Mouse (Mus musculus) hindbrain, postnatal 0 days (tissue): ENCODE data around the gene Ntrk1. TPM values are rescaled to one million over a fixed set of nuclear protein-coding genes. Genes with fewer than 3 reads are reported as not detected.

Experiments used
- ATAC-seq: fragments of 200-750 bp; cut with Nextera tagmentation; 2 replicates; pipeline ENCODE4 v1.8.0; 2017; ENCODE audit warnings: mild to moderate bottlenecking, moderate TSS enrichment, moderate library complexity
- DNase-seq: peaks from one replicate; pipeline ENCODE4 v3.0.0-alpha.2; 2015; ENCODE audit warnings: low spot score
- H3K27ac ChIP-seq: fragments of 300-500 bp; sonication (generic); 2 replicates; pipeline ENCODE4 v1.5.1; 2014; ENCODE audit warnings: mild to moderate bottlenecking
- H3K27me3 ChIP-seq: fragments of 300-500 bp; sonication (generic); 2 replicates; pipeline ENCODE4 v1.6.1; 2014; ENCODE audit warnings: low read length, mixed read lengths; ENCODE audit not compliant: insufficient read depth
- H3K36me3 ChIP-seq: fragments of 300-500 bp; sonication (generic); 2 replicates; pipeline ENCODE4 v1.6.1; 2014; ENCODE audit warnings: low read length, mixed read lengths; ENCODE audit not compliant: insufficient read depth
- H3K4me1 ChIP-seq: fragments of 300-500 bp; sonication (generic); 2 replicates; pipeline ENCODE4 v1.6.1; 2014; ENCODE audit warnings: antibody characterized with exemption, low read length, mixed read lengths; ENCODE audit not compliant: insufficient read depth
- H3K4me2 ChIP-seq: fragments of 300-500 bp; sonication (generic); 2 replicates; pipeline ENCODE4 v1.6.1; 2014; ENCODE audit warnings: low read depth, mild to moderate bottlenecking, low read length, moderate library complexity, mixed read lengths
- H3K4me3 ChIP-seq: fragments of 300-500 bp; sonication (generic); 2 replicates; pipeline ENCODE4 v1.5.1; 2014; ENCODE audit warnings: low read length
- H3K9ac ChIP-seq: fragments of 300-500 bp; sonication (generic); replicated peaks from 2 replicates; pipeline ENCODE4 v1.6.1; 2014; ENCODE audit warnings: mild to moderate bottlenecking, low read length, moderate library complexity, mixed read lengths
- H3K9me3 ChIP-seq: fragments of 300-500 bp; sonication (generic); 2 replicates; pipeline ENCODE4 v1.6.1; 2016; ENCODE audit warnings: low read length, mixed read lengths
- CTCF ChIP-seq: IDR thresholded peaks from 2 replicates; pipeline ENCODE4 v1.5.1; 2016; ENCODE audit warnings: antibody characterized with exemption, control low read depth, low read depth
- WGBS: fragments of 180-500 bp; shearing (Covaris S2); extraction: QIAGEN DNeasy Blood & Tissue Kit; methylation state at CpG from one replicate; pipeline ENCODE4 v1.1.7; 2014; 5-methylcytosine and 5-hydroxymethylcytosine counted together
- polyA plus RNA-seq: library from polyadenylated mRNA; unstranded; fragments of >200 nt; fragmentation: Nextera tagmentation; extraction: Ambion mirVana; gene quantifications from 2 replicates; pipeline ENCODE4 v1.2.1, GENCODE M21; 2015
- total RNA-seq: library from RNA; depleted of rRNA; stranded (reverse); fragments of >200 nt; gene quantifications from 2 replicates; pipeline ENCODE4 v1.2.3, GENCODE M21; 2014

Ntrk1 gene
- total and polyA plus RNA-seq, 2 experiments from 2014 or later, result 4.8 to 5.2 TPM

DNA sequence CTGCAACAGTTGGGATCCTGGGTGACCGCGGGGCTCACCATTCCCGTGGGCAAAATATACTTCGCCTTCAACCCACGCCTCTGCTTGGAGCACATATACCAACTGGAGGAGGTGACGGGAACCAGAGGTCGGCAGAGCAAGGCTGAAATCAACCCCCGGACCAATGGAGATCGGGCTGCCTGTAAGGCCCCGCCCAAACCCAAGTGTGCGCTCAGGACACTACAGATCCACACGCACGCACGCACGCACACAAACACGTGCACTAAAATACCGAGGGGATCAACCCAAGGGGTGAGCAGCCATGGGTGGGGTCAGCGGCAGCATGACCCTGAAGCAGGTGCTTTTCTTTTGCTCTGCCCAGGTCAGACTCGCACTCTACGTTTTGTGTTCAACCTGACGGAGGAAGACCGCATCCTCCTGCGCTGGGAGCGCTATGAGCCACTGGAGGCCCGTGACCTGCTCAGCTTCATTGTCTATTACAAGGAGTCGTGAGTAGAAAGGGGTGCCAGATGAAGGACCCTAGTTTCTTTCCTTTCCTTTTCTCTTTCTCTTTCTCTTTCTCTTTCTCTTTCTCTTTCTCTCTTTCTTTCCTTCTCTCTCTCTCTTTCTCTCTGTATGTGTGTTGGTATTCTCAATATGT, 9.2 kb upstream of the Ntrk1 start:
- Histone ChIP-seq H3K27me3 (peaks cover 15% of the 10 kb centered on the region), H3K27ac (no peak overlapping the region), H3K9me3 (no peaks in the 10 kb centered on the region), H3K9ac (no peak overlapping the region), H3K36me3 (no peaks in the 10 kb centered on the region), H3K4me3 (peak overlapping the region; percentile 17), H3K4me2 (peak overlapping the region; percentile 50), H3K4me1 (0 out of 2 replicates have a peak, but pooled peaks cover 9% of the 10 kb centered on the region)
- DNase-seq (no peak), ATAC-seq (no peak)
- no peak for TF ChIP-seq CTCF
- 4% methylated on average over 26 of the region's 26 CpGs for WGBS

DNA sequence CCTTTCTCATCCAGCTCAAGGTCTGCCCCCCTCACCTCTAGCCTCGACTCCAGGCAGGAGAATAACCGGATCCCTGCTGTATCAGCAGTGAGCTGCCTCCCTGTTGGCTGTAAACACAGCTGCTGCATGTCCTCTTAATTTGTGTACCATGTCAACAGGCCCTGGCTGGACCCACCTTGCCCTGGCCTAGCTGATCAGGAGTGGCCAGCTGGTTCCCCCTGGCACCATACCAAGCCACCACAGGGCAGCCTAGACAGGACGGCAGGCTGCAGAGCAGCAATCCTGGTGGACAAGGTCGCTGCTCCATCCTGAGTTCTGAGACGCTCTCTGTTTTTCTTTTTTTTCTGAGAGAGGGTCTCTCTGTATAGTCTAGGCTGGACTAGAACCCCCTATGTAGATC, 6.7 kb upstream of the Ntrk1 start:
- TF ChIP-seq CTCF, result no peak
- peaks cover 21% of the 10 kb centered on the region for H3K27me3 ChIP-seq
- no peak overlapping the region for H3K4me2 ChIP-seq
- no peak overlapping the region for H3K27ac ChIP-seq
- no peak overlapping the region for H3K9ac ChIP-seq
- no peaks in the 10 kb centered on the region for H3K36me3 ChIP-seq
- peak; percentile 40 for DNase-seq
- ATAC-seq, result 0 out of 2 replicates have a peak, but pooled peaks have one; percentile 15
- H3K4me3 ChIP-seq, result no peak overlapping the region
- 46% methylated on average over 5 of the region's 5 CpGs for WGBS
- H3K4me1 ChIP-seq, result 0 out of 2 replicates have a peak, but pooled peaks cover 9% of the 10 kb centered on the region
- no peaks in the 10 kb centered on the region for H3K9me3 ChIP-seq

DNA sequence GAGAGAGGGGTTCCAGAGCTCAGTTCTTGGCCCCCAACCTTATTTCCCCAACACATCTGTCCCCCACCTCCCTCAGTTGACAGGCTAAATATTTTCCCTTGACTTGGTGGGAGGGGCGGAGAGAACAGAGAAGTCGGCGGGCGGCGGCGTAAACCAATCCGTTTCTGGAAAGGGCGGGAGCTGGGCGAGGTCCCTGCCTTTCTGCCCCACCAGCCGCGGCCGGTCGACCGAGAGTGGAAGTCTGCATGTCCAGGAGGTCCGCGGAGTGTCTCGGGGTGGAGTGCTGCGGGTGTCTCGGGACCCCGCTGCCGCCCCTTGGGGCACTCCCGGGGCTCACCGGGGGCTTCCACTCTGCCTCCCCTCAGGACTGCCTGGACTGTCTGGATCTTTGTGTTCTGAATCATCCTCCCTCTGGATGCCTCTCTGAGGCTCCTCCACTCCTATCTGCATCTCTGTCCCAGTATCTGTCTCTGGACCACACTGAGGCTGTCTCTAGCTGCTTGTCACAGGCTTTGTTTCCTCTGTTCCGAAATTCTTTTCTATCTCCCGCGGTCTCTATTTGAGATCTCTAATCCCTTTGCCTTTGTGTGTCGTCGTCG, 1.9 kb upstream of the Ntrk1 start, which contains the start of gene Insrr:
Insrr (plus strand) TSS at position 216 of the 599 bp plus-strand sequence.
- H3K9me3 ChIP-seq, result no peaks in the 10 kb centered on the region
- H3K36me3 ChIP-seq, result no peaks in the 10 kb centered on the region
- H3K4me1 ChIP-seq, result no peaks in the 10 kb centered on the region
- H3K9ac ChIP-seq, result no peak within 1 kb of the TSS; the same call in 1 of the 2 replicates
- DNase-seq (no peak), ATAC-seq (no peak)
- under 1% methylated on average over 29 of the region's 29 CpGs for WGBS
- no peak for TF ChIP-seq CTCF
- peaks cover 48% of the 10 kb centered on the region for H3K27me3 ChIP-seq
- H3K4me2 ChIP-seq, result peak within 1 kb of the TSS; percentile 56
- peak within 1 kb of the TSS; percentile 30 for H3K4me3 ChIP-seq
- H3K27ac ChIP-seq, result no peak within 1 kb of the TSS

GRCm38 (mm10) chr3:87795336-87796277, 645 bp upstream of the Ntrk1 start:
- Histone ChIP-seq H3K9me3 (no peaks in the 10 kb centered on the region), H3K4me1 (no peaks in the 10 kb centered on the region), H3K36me3 (no peaks in the 10 kb centered on the region), H3K4me2 (peak overlapping the region; percentile 56), H3K27me3 (peaks cover 48% of the 10 kb centered on the region), H3K9ac (0 out of 2 replicates have a peak overlapping the region, but pooled peaks have one; percentile 9), H3K27ac (no peak overlapping the region), H3K4me3 (peak overlapping the region; percentile 31)
- peak; percentile 80 for TF ChIP-seq CTCF
- ATAC-seq (peak; percentile 48; the same call in 1 of the 2 replicates), DNase-seq (peak; percentile 85)
- WGBS, result 18% methylated on average over 32 of the region's 33 CpGs

- H3K36me3 ChIP-seq, result no peaks in the 10 kb centered on the region
- H3K4me1 ChIP-seq, result no peaks in the 10 kb centered on the region
- no peak overlapping the region for H3K4me2 ChIP-seq
- no peak overlapping the region for H3K9ac ChIP-seq
- no peak for TF ChIP-seq CTCF
- ATAC-seq (no peak), DNase-seq (no peak)
- no peak overlapping the region for H3K27ac ChIP-seq
- H3K4me3 ChIP-seq, result no peak overlapping the region
- 38% methylated on average over 5 of the region's 5 CpGs for WGBS
- peaks cover 18% of the 10 kb centered on the region for H3K27me3 ChIP-seq
- no peaks in the 10 kb centered on the region for H3K9me3 ChIP-seq
These were observed 5.2 kb downstream of the Ntrk1 start for GRCm38 (mm10) chr3:87789768-87790167.

GRCm38 (mm10) chr3:87789248-87789647, 5.7 kb downstream of the Ntrk1 start:
- DNase-seq, result no peak
- H3K4me1 ChIP-seq, result no peaks in the 10 kb centered on the region
- H3K9me3 ChIP-seq, result no peaks in the 10 kb centered on the region
- no peak overlapping the region for H3K9ac ChIP-seq
- TF ChIP-seq CTCF, result no peak
- H3K27me3 ChIP-seq, result peaks cover 13% of the 10 kb centered on the region
- H3K27ac ChIP-seq, result no peak overlapping the region
- no peak for ATAC-seq
- H3K4me2 ChIP-seq, result no peak overlapping the region
- H3K36me3 ChIP-seq, result no peaks in the 10 kb centered on the region
- WGBS, result 56% methylated on average over 1 of the region's 1 CpGs
- no peak overlapping the region for H3K4me3 ChIP-seq
